Mouse (Mus musculus) C2C12 (cell line): Measurements from ENCODE around the gene Nfix.

ENCODE experiments used
- CTCF ChIP-seq: IDR thresholded peaks from one replicate; pipeline ENCODE4 v1.5.1; 2011; ENCODE audit not compliant: control insufficient read depth, insufficient read depth, insufficient read length
- FOSL1 ChIP-seq: IDR thresholded peaks from one replicate; pipeline ENCODE4 v1.8.0; 2011; ENCODE audit warnings: mild to moderate bottlenecking, low read length; ENCODE audit not compliant: poor library complexity, insufficient read depth, severe bottlenecking
- MAX ChIP-seq: IDR thresholded peaks from one replicate; pipeline ENCODE4 v1.6.1; 2011; ENCODE audit warnings: mild to moderate bottlenecking, control low read depth

- no peak for TF ChIP-seq FOSL1
- no peak for TF ChIP-seq CTCF
- TF ChIP-seq MAX = no peak
Measured at GRCm38 (mm10) chr8:84730541-84731370, 69.4 kb downstream of the Nfix start.
